Mouse (Mus musculus): Measurements from ENCODE around the gene Nvl.

GRCm38 (mm10) chr1:181131915-181132314, 12.1 kb downstream of the Nvl start:
- TF ChIP-seq MYC (IDR thresholded peaks at IDR 0.05; ENCODE audit: low read depth, low read length), result no peak
- no peak for TF ChIP-seq PAX5 (IDR thresholded peaks at IDR 0.05; ENCODE audit: low read length)
- TF ChIP-seq POLR2A (IDR thresholded peaks at IDR 0.05; ENCODE audit: low read depth, low read length), result no peak
- no peak for TF ChIP-seq ELF1 (IDR thresholded peaks at IDR 0.05; ENCODE audit: low read depth, low read length)
- no peak for TF ChIP-seq BHLHE40 (IDR thresholded peaks at IDR 0.05; ENCODE audit: low read depth, low read length)
- no peak for TF ChIP-seq CTCF (conservative IDR thresholded peaks at IDR 0.05 in 1 of 2, IDR thresholded peaks at IDR 0.05 in 1 of 2; ENCODE audit: low read depth in 2 of 2, low read length in 2 of 2)
- no peak for TF ChIP-seq EP300 (IDR thresholded peaks at IDR 0.05; ENCODE audit: low read length)
